Mouse (Mus musculus): ENCODE data around the gene Gas7.

Gas7 gene

GRCm38 (mm10) chr11:67532728-67533127, 77.5 kb downstream of the Gas7 start:
- in situ Hi-C loops (cut with MboI, MseI): no loop called here

DNA sequence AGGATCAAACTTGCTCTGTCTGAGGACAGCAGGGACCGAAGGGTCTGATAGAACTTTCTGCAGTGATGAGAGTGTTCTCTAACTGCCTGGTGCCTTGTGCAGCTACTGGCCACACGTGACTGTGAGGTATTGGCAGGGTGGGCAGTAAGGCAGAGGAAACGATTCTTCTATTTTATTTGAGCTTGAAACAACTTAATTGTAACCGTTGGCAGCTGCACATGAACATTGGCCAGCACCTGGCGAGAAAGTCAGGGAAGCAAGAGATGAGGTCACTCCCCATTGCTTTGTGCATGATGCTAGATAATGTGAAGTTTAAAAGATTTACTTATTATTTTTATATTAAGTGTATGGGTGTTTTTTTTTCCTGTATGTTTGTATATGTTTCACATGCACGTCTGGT, 77.9 kb downstream of the Gas7 start:
- in situ Hi-C loops (cut with MboI, MseI): no loop called here

DNA sequence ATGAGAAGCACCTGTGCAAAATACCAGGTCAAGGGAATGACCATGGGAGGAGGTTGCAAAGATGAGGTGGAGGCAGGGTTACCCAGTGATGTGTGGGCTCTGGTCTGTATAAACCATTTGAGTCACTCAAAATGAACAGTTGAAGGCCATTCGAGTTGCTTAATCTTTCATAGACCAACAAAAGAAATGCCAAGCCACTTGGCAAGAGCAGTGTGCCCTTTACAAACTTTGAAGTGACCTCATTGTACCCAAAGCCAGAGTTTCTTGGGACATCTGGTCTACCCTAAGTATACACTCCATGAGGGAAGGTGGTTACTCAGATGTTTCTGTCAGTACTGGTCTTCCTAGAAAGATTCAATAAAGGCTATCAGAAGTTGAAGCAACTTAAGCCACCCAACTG, 80.5 kb downstream of the Gas7 start:
- in situ Hi-C loops (cut with MboI, MseI): no loop called here

DNA sequence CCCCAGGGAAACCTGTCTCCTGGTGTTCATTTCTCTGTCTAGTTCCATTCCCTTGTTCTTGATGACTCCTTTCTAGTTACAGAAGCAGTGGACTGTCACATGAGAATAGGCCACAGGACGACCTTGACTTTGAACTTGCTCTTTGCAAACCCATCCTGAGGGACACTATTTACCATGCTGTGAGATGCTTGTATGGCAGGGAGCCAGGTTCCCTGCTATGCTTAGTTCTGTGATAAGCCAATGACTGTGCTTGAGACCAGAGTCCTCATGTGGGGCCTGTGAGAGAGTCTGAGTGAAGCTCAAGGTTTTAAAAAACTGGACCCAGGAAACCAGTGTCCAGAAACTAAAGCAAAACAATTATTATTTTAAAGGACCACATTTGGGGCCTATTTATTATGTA, 81.2 kb downstream of the Gas7 start:
- in situ Hi-C loops (cut with MboI, MseI): no loop called here

DNA sequence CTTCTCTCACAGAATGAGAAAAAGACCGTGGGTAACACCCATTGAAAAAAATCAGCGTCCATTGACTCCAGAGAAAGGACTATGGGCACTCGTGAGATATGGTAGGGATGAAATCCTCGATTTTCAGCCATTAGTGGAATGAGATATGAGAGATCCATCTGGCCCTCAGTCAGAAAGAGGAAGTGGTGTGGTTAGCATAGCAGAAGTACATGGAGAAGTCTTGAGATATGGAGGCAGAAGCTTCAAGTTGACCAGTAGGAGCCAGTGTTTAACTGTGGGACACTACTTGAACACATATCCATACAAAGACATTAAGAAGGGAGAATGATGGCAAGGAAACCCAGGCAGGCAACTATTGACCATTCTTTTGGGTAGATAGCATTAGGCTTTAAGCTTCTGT, 82.1 kb downstream of the Gas7 start:
- in situ Hi-C loops (cut with MboI, MseI): no loop called here

DNA sequence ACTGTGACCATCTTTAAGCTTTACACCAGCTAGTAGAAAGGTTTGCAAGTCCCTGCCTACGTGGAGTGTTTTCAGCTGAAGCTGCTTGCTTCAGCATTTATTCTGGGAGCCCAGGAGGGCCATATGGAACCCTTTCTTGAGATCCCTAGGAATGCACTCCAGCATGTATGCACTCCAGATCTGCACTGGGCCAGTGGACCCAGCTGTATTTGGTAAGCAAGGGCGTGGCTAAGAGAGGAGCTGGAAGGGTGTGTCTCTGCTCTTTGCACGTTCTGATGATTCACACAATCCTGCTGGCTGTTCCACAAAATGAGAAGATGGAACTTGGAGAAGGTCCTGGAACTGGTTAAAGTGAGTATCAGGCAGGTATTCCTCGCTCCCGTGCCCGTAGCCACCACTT, 83.3 kb downstream of the Gas7 start:
- in situ Hi-C loops (cut with MboI, MseI): no loop called here

DNA sequence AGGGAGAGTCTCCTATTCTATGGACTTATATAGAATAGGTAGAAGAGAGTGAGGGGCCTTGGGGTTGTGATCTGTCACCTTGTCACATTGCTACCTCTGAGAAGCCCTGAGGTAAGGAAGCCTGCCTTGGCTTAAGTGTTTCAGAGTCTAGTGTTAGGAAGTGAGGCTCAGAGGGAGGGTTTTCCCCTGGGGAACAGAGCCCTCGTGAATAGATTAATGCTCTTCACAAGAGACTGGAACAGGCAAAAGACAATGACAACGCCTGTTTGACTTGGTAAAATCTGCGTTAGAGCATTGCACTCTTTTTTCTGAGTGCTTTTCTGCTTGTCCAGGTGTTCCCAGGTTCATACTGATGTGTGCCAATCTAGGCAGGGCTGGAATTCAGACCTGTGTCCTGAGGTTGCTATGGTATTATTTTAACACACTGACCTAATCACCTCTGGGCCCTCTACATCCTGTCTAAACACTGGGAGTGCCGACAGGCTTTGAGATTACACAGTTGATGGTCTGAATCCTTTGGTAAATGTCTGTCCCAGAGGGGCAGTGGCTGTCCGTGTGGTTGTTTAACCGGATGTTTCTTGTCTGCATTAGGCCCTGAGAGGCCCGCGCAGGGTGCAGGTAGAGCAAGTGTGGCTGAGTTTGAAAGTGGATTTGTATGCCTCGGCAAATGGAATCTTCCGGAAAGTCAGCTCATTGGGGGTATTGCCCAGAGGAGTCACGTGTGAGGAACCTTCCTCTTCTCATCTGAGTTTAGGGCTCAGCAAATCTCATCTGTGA, 89.6 kb downstream of the Gas7 start:
- in situ Hi-C loops (cut with MboI, MseI): no loop called here

DNA sequence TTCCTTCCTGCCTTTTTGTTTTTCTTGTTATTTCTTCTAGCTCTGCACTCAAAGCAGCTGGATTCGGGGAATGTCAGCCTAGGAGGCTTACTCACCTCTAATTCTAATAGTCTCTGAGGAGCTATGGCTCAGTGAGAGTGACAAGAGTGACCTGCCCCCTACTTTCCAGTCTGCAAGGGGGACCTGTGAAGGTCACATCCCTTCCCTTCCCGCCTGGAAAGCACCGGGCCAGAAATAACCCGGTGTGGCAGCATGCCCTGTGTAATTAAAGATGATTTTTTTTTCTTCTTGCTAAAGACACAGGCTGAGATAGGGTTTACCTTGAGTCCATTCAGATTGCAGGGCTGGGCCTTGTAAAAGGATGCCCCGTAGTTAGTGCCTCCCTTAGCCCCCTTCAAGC, 91.3 kb downstream of the Gas7 start:
- in situ Hi-C loops (cut with MboI, MseI): no loop called here

DNA sequence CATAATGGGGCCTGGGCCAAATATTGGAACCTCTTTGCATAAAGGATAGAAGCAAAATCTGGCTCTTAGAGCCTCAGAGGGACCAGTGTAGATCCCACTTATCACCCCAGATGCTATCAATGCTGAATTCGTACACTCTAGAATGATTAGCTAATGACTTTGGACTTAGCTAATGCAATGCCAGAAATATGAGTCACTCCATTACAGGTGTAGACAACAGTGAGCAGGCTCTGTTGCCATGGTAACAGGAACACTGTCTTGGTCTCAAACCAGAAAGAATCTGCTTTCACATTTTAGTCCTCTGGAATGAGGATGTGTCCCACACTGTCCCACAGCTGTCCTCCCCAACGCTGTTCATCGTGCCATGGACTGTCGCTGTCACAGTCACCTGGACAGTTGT, 94.1 kb downstream of the Gas7 start:
- in situ Hi-C loops (cut with MboI, MseI): no loop called here

- in situ Hi-C loops (cut with MboI, MseI): no loop called here
Measured at GRCm38 (mm10) chr11:67549762-67550488, 94.7 kb downstream of the Gas7 start.

- in situ Hi-C loops (cut with MboI, MseI): no loop called here
Measured at GRCm38 (mm10) chr11:67552400-67552799, 97.2 kb downstream of the Gas7 start.

DNA sequence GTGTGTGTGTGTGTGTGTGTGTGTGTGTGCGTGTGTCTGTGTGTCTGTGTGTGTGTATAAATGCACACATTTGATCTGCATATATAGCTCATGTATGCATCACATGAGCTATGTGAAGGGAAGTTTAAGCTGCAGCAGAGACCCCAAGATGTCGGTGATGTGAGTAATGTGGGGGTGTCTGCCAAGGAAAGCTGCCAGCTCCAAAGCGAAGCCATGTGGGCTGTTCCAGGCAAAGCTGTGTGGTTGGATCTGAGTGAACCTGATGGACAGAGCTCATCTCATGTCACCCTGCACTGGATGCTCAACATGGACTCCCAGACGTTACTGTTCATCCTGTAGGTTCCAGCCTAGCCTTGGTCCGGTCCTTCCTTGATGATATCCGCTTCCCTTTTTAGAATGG, 99.0 kb downstream of the Gas7 start:
- in situ Hi-C loops (cut with MboI, MseI): no loop called here

DNA sequence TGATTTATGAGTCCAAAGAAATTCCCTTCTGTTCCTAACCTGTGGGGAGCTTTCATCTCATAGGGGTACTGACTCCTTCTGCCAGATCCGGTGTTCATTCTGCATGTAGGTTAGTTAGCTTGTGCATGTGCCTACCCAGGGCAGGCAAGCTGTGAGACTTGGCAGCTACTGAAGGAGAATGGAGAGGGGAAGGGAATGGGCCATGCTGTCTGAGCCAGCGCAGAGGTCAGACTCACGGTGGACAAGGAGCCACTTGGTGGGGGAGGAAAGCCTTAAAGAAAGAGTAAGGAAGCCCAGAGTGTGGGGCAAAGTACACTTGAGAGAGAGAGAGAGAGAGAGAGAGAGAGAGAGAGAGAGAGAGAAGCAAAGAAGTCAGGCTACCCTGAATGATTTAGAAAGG, 101.1 kb downstream of the Gas7 start:
- in situ Hi-C loops (cut with MboI, MseI): no loop called here

- in situ Hi-C loops (cut with MboI, MseI): no loop called here
Measured at GRCm38 (mm10) chr11:67558772-67559448, 103.7 kb downstream of the Gas7 start.

DNA sequence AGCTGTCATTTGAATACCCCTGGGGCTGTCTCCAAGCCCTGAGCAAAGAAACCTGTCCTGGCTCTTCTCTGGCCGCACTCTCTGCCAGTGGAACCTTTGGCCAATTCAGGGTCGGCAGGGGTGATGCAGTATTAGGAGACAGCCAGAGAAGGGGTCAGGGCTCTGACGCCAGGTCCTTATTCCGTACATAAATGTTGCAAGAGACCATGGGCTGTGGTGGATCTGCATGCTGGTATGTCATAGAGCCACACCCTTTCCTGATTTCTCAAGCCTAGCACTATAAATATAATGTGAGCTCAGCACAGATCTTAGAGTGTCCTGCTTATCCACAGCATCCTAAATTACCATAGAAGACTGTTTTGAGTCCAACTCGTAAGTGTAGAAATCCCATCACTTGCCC, 104.3 kb downstream of the Gas7 start:
- in situ Hi-C loops (cut with MboI, MseI): no loop called here

DNA sequence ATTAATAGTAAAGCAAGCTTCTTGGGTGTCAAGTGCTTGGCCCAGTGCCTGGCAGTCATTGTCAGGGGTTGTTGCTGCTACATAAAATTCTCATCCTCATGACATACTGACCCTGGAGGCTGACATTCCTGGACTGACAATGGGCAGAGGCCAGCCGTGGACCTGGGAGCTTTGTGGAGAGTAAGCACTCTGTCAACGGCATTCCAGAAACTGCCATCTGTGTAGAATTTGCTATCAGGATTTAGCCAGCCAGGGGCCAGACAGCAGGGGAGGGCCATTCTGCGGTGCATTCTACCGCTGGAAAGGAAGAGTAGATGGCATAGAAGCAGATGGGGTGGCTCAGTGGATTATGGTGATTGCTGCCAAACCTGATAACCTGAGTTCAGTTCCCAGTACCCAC, 106.4 kb downstream of the Gas7 start:
- in situ Hi-C loops (cut with MboI, MseI): no loop called here

DNA sequence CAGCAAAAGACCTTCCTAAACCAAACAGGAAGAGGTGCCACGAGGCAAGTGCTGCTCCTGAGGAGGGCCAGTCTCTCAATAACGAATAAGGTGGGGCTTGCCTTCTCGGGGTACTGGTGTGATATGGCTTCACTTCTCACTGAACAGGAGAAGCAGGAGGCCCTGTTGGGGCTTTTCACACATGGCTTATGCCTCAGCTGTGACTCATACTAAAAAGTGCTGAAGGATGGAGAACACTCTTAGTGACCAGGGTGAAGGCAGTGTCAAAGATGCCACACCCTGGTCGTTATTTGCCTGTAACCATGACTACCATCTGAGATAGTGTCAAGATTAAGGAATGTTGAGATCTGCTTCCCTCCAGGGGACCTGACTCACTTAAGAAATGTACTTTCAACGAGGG, 107.9 kb downstream of the Gas7 start:
- in situ Hi-C loops (cut with MboI, MseI): no loop called here

- in situ Hi-C loops (cut with MboI, MseI): no loop called here
Measured at GRCm38 (mm10) chr11:67564003-67564637, 108.9 kb downstream of the Gas7 start.

- in situ Hi-C loops (cut with MboI, MseI): no loop called here
Measured at GRCm38 (mm10) chr11:67565512-67565911, 110.3 kb downstream of the Gas7 start.

- in situ Hi-C loops (cut with MboI, MseI): no loop called here
Measured at GRCm38 (mm10) chr11:67566704-67567103, 111.5 kb downstream of the Gas7 start.

DNA sequence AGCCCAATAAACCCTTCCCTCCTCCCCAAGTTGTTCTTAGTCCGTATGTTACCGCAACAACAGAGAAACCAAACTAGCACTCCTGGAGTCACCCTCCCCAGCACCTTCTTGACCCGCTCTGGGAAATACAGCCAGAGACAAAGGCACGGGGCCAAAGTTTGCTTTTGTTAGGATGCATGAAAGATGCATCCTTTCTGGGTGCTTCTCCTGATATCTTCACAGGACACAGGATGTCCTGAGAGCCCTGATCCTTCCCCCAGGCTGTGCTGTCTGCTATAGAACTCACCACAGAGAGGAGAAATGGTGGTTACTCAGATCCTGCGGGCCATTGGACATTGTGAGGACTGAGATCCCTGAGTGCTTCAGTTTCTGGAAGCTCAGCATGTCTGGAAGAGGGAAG, 111.9 kb downstream of the Gas7 start:
- in situ Hi-C loops (cut with MboI, MseI): no loop called here

DNA sequence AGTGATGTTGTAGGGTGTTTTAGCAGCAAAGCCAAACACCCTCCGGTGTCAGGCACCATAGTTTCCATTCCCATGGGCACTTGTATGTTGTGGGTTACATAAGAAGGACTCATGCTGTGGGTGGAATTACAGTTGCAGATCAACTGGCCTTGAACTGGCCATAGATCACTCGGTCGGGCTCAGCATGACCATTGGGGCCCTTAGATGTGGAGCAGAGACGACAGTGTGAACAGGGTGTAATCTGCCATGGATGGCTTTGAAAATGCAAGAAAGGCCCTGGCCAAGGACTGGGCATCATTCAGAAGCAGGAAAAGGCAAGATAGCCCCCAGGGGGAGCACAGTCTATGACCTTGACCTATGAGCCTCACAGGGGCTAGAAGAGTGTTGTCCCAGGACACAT, 112.8 kb downstream of the Gas7 start:
- in situ Hi-C loops (cut with MboI, MseI): no loop called here

Measured in T-helper 1 cell (primary cell).